Mouse (Mus musculus): ENCODE data around the gene Dnaja3.

Dnaja3 gene

GRCm38 (mm10) chr16:4639831-4640237 is at the start of gene Dnaja3, which contains the start of gene Vasn:
TSS of gene Dnaja3 (plus strand) at chr16:4639989.
TSS of gene Vasn (plus strand) at chr16:4639941.
- in situ Hi-C loops (cut with MboI; ENCODE audit: low sequenced_read_pairs), result no loop called here

DNA sequence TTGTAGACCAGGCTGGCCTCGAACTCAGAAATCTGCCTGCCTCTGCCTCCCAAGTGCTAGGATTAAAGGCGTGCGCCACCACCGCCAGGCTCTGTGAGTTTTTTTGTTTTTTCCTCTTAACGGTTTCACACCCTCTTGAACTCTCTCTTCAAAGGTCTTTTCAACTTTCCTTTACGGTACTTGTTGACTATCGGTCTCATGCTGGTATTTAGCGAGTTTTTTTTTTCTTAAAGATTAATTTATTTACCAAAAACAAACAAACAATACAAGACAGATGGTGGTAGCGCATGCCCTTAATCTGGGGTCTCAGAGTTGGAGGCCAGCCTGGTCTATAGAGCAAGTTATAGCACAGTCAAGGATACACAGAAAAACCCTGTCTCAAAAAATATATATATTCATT is 49.6 kb upstream of the Dnaja3 start:
- in situ Hi-C loops (cut with MboI; ENCODE audit: low sequenced_read_pairs), result no loop called here

DNA sequence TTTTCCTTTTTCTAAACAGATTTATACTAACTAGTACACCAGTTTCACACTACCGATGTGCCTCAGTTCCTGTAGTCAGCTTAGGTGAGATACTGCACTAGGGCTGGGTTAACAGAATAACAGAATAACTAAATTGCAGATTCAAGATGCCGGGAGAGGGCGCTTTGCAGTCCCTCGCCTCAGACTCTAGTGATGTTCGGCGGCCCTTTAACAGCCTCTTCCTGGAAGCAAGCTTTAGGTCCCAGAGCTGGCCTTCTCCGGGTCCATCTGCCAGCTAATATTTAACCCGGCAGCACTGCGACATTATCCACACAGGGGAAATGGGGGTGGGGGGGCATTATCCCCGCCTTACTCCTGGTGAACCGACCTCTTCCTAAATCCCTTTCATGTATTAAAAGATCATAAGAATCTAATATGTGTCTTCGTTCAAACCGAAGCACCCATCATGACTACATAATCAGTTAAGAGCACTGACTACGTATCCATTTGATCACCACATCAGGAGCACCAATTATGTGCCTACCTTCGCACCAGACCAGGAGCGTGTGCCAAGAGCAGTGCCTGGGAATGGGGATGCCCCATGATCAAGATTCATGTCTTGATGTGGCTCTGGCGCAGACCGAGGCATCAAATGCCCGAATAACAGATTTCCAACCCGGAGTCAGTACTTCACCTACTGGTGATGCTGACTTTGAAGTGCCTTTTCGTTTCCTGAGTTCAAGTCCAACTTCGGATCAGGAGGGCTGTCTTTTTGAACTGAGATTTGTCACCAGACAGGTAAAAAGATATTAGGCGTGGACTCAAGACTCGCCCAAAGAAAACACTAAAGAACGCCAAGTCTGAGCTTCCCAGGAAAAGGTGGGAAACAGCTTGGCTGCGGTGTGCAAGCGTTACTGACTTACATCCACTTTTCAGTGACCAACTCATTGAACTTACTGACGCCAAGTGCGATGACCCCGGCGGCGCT is 46.6 kb upstream of the Dnaja3 start:
- in situ Hi-C loops (cut with MboI; ENCODE audit: low sequenced_read_pairs), result no loop called here

DNA sequence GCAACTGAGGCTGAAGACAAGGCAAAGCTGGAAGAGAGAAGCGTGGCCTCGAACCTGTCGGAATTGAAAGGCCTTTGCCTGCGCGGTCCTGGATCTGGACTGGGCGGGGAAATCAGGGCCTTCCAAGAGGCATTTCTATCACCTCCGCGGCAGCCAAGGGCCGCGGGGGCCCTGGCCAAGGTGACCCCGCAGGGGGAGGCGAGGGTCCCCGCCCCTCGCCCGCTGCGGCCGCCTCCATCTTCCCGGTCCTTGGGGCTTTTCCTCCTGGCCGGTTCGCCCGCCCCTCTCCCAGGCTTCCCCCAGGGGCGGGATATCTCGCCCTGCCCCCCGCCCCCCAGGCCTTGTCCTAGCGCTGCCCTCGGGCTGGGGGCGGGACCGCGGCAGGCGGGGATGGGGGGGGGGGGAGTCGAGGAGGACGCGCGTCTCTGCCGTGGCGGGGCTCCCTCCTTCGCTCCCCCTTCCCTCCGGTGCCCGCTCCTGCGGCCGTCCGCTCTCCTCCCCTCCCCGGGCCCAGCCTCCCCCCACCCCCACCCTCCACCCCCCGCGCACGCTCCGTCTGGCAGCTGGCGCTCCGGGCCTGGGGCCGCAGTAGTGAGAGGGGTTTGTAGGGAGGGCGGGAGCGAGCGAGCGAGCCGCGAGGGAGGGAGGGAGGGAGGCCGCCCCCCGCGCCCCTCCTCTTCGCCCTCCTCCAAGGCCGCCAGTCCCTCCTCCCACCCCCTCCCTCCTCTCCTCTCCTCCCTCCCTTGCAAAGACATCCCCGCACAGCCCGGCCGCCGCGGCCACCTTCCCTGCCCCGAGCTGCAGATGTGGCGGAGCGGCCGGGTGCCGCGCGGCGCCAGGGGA is 45.6 kb upstream of the Dnaja3 start, which contains the start of gene Glis2:
TSS of gene Glis2 (plus strand) at position 743 of the 843 bp plus-strand sequence.
- in situ Hi-C loops (cut with MboI; ENCODE audit: low sequenced_read_pairs), result no loop called here

DNA sequence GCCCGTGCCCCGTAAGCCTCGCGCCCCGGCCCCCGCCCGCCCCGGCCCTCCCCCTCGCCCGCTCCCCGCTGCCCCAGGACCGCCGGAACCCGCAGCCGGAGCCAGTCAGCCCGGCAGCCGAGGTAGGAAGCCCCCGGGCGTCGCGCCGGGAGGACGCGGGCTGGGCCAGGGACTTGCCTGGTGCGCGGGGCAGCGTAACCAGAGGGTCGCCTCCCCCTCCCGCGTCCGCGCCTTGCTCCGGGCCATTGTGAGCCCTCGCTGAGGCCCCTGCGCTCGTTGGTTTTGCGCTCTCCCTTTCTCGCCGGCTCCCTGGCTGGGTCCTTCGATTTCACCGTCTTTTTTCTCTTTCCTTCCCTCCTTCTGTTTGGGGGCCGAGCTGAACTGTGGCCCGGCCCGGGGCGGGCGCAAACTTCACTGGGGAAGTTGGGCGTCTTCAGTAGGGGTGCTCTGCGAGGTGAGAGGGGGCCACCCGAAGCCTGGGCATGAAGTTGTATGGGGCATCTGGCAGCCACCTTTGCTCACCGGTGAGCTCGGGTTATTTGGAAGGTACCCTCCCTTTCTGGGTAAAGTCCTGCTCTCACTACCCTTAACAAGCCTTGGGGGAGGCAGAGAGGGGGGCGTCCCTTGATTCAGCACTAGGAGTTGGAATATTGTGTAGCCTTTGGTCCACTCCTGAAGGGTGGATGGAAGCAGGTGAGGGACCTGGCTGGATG is 44.8 kb upstream of the Dnaja3 start:
- in situ Hi-C loops (cut with MboI; ENCODE audit: low sequenced_read_pairs), result no loop called here

DNA sequence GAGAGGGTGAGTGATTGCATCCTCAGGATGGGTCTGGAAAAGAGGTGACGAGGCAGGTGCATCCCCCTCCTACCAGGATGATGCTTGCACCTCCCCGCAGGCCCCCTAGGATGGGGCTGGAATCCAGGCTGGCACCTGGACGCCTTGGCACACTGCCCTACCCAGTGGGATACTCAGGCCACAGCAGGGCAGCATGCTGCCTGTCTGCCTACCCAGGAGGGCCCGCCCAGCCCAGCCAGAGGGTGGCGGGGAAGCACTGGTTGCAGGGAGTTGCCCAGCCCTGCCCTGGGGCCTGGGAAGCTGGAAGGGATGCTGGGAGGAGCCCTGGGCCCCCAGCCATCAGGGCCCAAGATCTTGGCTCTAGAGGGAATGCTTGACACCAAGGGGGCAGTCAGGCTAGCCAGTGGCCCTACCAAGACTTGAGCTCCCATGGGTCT is 44.2 kb upstream of the Dnaja3 start:
- in situ Hi-C loops (cut with MboI; ENCODE audit: low sequenced_read_pairs), result no loop called here

DNA sequence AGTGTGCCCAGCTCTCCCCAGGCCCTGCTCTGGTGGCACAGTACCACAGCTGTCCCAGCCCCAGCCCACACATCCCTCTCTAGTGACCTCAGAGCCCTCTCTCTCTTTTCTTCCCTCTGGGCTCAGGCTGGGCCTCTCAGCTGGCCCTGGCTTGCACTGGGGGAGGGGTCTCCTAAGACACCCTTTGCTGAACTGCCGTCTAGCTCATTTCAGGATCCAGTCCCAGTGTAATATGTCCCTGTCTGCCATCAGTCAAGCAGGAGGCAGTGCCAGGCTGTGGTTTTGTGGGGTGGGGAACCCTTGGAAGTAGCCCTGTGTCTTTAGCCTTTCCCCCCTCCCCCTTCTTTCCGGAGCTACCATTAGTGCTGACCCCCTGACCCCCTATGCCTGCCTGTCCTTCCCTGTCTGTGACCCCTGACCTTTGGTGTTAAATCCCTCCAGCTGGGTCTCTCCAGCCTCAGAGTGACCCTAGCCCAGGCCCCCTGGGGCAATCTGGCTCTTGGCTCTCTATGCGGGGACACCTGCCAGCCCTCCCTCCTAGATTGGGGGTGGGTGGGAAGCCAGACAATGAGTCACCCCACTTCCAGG is 43.6 kb upstream of the Dnaja3 start:
- in situ Hi-C loops (cut with MboI; ENCODE audit: low sequenced_read_pairs), result no loop called here

DNA sequence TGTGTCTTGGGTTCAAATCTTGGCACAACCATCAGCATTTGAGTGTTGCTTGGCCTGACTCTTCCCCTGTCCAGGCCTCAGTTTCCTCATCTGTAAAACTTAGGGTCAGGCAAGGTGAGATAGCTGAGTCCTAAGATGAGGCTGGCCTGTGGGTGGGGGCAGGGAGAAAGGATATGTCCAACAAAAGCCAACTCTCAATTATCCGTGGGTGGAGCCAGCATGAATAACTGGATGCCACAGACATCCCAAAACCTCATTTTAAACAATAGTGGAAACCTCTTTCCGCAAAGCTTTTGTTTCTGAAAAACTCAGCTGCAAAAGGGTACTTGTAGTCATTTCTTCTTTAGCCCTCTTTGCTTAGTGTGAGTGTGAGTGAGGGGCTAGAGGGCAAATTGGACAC is 43.0 kb upstream of the Dnaja3 start:
- in situ Hi-C loops (cut with MboI; ENCODE audit: low sequenced_read_pairs), result no loop called here

- in situ Hi-C loops (cut with MboI; ENCODE audit: low sequenced_read_pairs), result no loop called here
Observed at GRCm38 (mm10) chr16:4597296-4597695, 42.5 kb upstream of the Dnaja3 start.

GRCm38 (mm10) chr16:4598041-4598440 is 41.7 kb upstream of the Dnaja3 start:
- in situ Hi-C loops (cut with MboI; ENCODE audit: low sequenced_read_pairs), result no loop called here

DNA sequence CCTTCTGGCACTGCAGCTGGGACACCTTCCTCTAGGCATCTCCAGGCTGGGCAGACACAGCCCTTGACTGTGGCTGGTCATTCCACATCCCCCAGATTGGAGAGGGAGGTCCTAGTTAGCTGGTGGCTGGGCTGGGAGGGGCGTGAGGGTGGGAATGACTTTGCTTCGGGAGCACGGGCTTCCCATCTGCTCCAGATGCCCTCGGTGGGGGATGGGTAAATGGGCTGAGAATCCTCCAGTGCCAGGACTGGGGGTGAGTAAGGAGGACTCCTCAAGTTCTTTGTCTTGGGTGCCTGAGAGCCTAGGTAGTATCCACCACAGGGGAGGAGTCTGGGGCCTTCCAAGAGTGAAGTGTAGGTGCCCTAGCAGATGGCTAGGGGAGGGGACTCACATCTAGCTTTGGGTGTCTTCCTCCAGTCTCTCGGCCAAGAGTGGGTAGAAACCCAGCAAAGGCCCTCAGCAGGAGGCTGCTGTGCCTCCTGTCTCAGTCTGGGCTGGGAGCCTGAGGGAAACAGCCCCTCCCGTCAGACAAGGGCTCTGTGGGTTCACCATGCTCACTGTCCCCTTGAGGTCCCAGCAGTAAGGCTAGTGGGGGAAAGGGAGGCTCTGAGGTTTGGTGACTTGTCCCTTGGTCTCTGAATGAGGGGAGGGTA is 40.8 kb upstream of the Dnaja3 start:
- in situ Hi-C loops (cut with MboI; ENCODE audit: low sequenced_read_pairs), result no loop called here

DNA sequence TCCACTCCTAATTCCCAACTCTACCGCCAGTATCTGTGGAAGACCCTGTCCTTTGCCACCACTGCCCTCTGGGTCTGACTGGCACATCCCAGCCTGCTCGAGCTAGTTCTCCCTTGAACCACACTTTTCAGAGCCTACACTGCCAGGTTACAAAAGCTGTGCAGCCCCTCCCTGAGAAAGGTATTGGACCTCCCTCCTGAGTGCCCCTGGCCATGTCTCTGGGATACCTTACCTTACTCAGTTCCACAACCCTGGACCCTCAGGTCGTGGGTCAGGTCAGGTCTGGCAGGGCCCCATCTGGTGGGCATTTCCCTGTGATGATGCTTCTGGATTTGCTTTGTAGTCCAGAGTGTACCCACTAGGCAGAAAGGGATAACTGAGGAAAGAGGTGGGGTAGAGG is 40.2 kb upstream of the Dnaja3 start:
- in situ Hi-C loops (cut with MboI; ENCODE audit: low sequenced_read_pairs), result no loop called here

DNA sequence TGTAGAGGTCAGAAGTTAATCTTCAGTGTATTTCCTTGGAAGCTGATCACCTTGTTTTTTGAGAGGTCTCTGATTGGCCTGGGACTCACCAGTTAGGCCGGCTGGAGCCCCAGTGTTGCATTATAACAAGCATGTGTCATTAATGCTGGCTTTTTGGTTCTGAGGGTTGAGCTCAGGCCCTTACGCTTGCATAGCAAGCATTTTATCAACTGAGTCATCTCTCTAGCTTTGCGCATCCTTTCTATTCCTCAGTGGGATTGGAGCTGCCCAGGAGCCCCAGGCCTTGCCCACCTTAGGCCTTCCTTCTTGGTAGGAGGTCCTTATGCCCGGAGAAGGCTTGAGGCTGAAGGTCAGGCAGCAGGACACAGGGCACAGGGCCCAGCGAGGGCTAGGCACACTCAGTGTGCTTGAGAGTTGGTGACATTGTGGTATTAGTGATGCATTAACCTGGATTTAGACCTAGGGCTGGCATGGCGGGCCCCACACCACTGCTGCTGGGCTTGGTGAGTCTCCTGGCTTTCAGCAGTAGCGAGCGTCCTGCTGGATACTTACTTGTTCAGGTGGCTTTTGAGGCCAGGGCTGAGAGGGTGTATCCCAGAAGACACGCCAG is 39.0 kb upstream of the Dnaja3 start:
- in situ Hi-C loops (cut with MboI; ENCODE audit: low sequenced_read_pairs), result no loop called here

DNA sequence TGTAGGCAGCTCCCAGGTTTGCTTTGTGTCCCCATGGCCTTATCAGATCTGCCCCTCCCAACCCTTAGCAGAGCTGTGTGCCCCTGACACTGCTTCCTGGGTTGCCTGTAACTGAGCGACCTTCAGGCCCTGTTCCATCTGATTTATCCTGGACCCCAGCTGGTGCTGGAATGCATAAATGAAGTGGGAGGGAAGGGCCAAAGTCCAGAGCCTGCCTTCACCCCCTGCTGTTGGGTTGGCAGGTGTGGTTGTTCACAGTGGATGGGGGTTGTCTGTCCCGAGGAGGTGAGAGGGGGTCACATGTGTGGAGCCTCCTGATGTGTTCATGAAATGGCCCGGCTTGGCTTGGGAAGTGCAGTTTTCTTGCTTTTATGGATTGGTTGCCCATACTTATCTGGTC is 37.6 kb upstream of the Dnaja3 start:
- in situ Hi-C loops (cut with MboI; ENCODE audit: low sequenced_read_pairs), result no loop called here

- in situ Hi-C loops (cut with MboI; ENCODE audit: low sequenced_read_pairs), result no loop called here
Observed at GRCm38 (mm10) chr16:4602766-4603452, 36.9 kb upstream of the Dnaja3 start.

- in situ Hi-C loops (cut with MboI; ENCODE audit: low sequenced_read_pairs), result no loop called here
Observed at GRCm38 (mm10) chr16:4603453-4603837, 36.3 kb upstream of the Dnaja3 start.

DNA sequence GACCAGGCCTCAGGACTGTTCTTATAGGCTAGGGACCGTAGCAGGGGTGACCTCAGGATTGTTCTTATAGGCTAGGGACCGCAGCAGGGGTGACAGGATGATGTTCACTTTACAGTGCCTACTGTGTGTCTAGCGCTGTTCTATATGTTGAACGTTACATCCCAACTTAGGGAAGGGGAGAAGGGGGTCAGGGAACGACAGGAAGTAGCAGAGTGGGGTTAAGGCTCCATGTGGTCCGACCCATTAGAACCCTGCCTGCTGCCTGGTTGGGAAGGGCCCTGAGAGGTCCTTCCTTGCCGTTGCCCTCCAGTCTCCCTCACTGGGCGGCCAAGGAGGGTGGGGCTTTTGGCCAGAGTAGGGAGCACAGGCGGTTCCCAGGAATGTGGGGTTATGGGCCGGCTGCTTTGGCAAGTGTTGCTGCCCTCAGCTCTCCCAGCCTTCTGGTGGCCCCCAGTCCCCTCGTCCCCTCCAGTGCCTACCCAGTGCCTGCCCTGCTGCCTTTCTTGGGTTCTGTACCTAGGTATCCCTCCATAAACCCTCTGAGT is 35.4 kb upstream of the Dnaja3 start:
- in situ Hi-C loops (cut with MboI; ENCODE audit: low sequenced_read_pairs), result no loop called here

- in situ Hi-C loops (cut with MboI; ENCODE audit: low sequenced_read_pairs), result no loop called here
Observed at GRCm38 (mm10) chr16:4605514-4606131, 34.2 kb upstream of the Dnaja3 start.

Data from CH12F3 (cell line).